Mouse (Mus musculus) ES-Bruce4 (cell line): ENCODE data around the gene E330017A01Rik.

Source experiments
- CTCF ChIP-seq: IDR thresholded peaks from one replicate; pipeline ENCODE4 v1.8.1; 2011; ENCODE audit warnings: low read depth, low read length
- EP300 ChIP-seq: IDR thresholded peaks from 2 replicates; pipeline ENCODE4 v1.6.1; 2011; ENCODE audit warnings: low read depth, low read length; ENCODE audit not compliant: insufficient read depth
- POLR2A ChIP-seq: IDR thresholded peaks from one replicate; pipeline ENCODE4 v1.8.1; 2011; ENCODE audit warnings: low read length; ENCODE audit not compliant: insufficient read depth

- TF ChIP-seq CTCF (no peak), POLR2A (no peak), EP300 (no peak)
Measured at GRCm38 (mm10) chr16:58682046-58682445, 43.5 kb upstream of the E330017A01Rik start.
